Mouse (Mus musculus) c-Kit-positive CD71-positive TER-119-negative erythroid progenitor cells, embryonic 14.5 days (primary cell): ENCODE measurements around the gene Tinf2.

Experiments used
- DNase-seq: peaks from one replicate; pipeline ENCODE4 v3.0.0-alpha.2; 2013; ENCODE audit warnings: low read depth

Tinf2 gene

GRCm38 (mm10) chr14:55702761-55703160 lies 21.1 kb upstream of the Tinf2 start:
- DNase-seq, result no peak

- DNase-seq, result no peak
Observed at GRCm38 (mm10) chr14:55701131-55701530, 19.5 kb upstream of the Tinf2 start.

GRCm38 (mm10) chr14:55697226-55697625 lies 15.6 kb upstream of the Tinf2 start:
- DNase-seq, result no peak

GRCm38 (mm10) chr14:55689433-55689832 lies 7.8 kb upstream of the Tinf2 start:
- no peak for DNase-seq

GRCm38 (mm10) chr14:55682118-55682493 lies 486 bp upstream of the Tinf2 start:
- no peak for DNase-seq

GRCm38 (mm10) chr14:55677615-55678014 lies 4.0 kb downstream of the Tinf2 start:
- no peak for DNase-seq

- DNase-seq, result no peak
Observed at GRCm38 (mm10) chr14:55672741-55673060, 8.9 kb downstream of the Tinf2 start.

- DNase-seq, result peak; percentile 94
Observed at GRCm38 (mm10) chr14:55671833-55672740, 9.5 kb downstream of the Tinf2 start, which contains the start of the genes Gmpr2 and Nedd8. Gene Gmpr2 (plus strand): TSS chr14:55671941. Gene Nedd8 (minus strand): TSS chr14:55672124.

- DNase-seq, result peak; percentile 19
Observed at GRCm38 (mm10) chr14:55671486-55671832, 10.2 kb downstream of the Tinf2 start.

GRCm38 (mm10) chr14:55660636-55661035 lies 21.0 kb downstream of the Tinf2 start:
- DNase-seq, result no peak

GRCm38 (mm10) chr14:55659960-55660573 lies 21.6 kb downstream of the Tinf2 start, which contains the start of gene Mdp1:
Gene Mdp1 (minus strand): TSS chr14:55660508.
- peak; percentile 78 for DNase-seq

GRCm38 (mm10) chr14:55658011-55658410 lies 23.6 kb downstream of the Tinf2 start:
- DNase-seq, result no peak

GRCm38 (mm10) chr14:55656935-55657334 lies 24.7 kb downstream of the Tinf2 start:
- no peak for DNase-seq

GRCm38 (mm10) chr14:55651528-55651927 lies 30.1 kb downstream of the Tinf2 start:
- DNase-seq, result no peak

- no peak for DNase-seq
Observed at GRCm38 (mm10) chr14:55649884-55650283, 31.7 kb downstream of the Tinf2 start, which contains the start of gene Tssk4. Gene Tssk4 (plus strand): TSS chr14:55650184.

GRCm38 (mm10) chr14:55644261-55644888 lies 37.2 kb downstream of the Tinf2 start:
- no peak for DNase-seq

- peak; percentile 69 for DNase-seq
Observed at GRCm38 (mm10) chr14:55643060-55643907, 38.3 kb downstream of the Tinf2 start, which contains the start of gene Tm9sf1. Gene Tm9sf1 (minus strand): TSS chr14:55643806.

GRCm38 (mm10) chr14:55642679-55643059 lies 39.0 kb downstream of the Tinf2 start:
- DNase-seq, result no peak

GRCm38 (mm10) chr14:55641291-55641690 lies 40.3 kb downstream of the Tinf2 start:
- no peak for DNase-seq

GRCm38 (mm10) chr14:55640816-55641215 lies 40.8 kb downstream of the Tinf2 start:
- DNase-seq, result no peak

GRCm38 (mm10) chr14:55637795-55638194 lies 43.8 kb downstream of the Tinf2 start, which contains the start of gene Gm49378:
Gene Gm49378 (minus strand): TSS chr14:55637895.
- DNase-seq, result no peak

- DNase-seq, result peak; percentile 78
Observed at GRCm38 (mm10) chr14:55635523-55636007, 46.1 kb downstream of the Tinf2 start, which contains the start of gene Ipo4. Gene Ipo4 (minus strand): TSS chr14:55635957.
